Mouse (Mus musculus): ENCODE results near the gene Zfp628.
A peak's percentile ranks its signal among the peaks of the same experiment; 100 is the strongest.

Zfp628 gene

DNA sequence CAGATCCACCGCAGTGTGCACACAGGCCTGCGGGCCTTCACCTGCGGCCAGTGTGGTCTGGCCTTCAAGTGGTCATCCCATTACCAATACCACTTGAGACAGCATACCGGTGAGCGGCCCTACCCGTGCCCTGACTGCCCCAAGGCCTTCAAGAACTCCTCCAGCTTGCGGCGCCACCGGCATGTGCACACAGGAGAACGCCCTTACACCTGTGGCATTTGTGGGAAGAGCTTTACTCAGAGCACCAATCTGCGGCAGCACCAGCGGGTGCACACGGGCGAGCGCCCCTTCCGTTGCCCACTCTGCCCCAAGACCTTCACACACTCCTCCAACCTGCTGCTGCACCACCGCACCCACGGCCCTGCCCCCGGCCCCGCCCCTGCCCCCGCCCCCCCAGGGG lies 4.1 kb downstream of the Zfp628 start:
- DNase-seq = no peak

DNA sequence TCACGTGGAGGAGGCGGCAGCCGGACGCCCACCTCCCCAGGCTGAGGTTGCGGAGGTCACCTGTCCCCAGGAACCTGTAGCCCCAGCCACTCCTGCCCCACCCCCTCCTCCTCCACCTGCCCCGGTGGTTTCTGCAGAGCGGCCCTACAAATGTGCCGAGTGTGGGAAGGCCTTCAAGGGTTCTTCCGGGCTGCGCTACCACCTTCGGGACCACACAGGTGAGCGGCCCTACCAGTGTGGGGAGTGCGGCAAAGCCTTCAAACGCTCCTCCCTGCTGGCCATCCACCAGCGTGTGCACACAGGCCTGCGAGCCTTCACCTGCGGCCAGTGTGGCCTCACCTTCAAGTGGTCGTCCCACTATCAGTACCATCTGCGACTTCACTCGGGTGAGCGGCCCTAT lies 5.0 kb downstream of the Zfp628 start:
- DNase-seq = no peak

DNA sequence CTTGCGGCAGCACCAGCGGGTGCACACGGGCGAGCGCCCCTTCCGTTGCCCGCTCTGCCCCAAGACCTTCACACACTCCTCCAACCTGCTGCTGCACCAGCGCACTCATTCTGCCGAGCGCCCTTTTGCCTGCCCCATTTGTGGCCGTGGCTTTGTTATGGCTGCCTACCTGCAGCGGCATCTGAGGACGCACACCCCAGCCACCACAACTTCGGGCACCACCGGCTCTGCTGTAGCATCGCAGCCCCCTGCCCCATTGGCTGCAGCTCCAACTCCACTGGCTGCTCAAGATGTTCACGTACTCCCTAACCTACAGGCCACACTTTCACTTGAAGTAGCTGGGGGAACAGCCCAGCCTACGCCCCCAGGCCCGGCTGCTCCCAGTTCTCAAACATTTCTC lies 5.5 kb downstream of the Zfp628 start:
- no peak for DNase-seq

DNA sequence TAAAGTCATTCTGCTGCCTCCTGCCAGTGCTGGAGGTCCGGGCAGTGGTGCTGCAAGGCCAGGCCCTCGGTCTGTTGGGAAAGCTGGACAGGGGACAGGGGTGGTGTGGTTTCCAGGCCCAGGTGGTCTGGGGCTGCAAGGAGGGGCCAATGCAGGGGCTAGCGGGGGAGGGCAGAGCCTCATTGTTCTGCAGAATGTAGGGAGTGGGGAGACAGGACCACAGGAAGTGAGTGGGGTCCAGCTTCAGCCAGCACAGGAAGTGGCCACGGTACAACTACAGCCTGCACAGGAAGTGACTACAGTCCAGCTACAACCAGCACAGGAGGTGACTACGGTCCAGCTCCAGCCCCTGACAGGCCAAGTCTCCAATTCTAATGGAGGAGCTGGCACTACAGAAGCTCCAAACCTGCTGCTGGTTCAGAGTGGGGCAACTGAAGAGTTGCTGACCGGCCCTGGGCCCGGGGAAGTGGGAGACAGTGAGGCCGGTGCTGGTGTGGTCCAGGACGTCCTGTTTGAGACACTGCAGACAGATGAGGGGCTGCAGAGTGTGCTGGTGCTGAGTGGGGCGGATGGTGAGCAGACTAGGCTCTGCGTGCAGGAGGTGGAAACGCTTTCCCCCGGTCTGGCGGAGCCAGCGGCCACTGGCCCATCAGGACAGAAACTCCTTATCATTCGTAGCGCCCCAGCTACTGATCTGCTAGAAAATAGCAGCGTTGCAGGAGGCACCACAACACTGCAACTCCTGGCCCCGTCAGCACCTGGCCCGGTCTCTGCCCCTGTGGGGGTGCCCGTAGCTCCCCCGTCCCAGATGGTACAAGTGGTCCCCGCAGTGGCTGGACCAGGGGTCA lies 6.2 kb downstream of the Zfp628 start:
- no peak for DNase-seq

DNA sequence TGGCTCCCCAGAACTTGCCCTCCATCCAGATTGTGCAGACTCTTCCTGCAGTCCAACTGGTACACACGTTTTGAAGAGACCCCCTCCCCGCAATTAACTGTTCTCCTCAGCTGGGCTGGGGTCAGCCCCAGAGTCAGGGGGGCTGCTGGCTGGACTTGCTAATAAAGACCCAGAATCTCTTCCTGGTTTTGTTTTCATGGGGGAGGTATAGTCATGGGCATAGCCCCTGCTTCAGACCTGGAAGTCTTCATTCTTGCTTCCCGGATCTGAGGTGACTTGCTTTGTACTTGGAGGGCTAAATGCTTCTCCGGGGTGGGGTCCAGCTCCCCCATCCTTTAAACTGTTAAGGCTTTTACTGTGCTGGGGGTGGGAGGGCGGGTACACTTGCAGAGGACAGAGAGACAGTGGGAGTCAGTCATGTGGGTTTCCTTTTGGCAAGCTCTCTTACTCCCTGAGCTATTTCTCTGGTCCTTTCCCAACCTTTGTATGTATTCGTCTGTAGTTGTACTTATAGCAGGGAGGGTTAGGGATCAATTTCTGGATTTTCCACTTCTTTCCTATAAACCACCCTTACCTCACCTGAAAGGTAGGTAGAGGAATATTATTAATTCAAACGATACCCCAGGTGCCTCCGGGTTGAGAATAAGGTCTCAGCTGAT lies 6.9 kb downstream of the Zfp628 start, which contains the start of gene Nat14:
TSS of gene Nat14 (plus strand) at position 205 of the 659 bp plus-strand sequence.
- DNase-seq = no peak

DNA sequence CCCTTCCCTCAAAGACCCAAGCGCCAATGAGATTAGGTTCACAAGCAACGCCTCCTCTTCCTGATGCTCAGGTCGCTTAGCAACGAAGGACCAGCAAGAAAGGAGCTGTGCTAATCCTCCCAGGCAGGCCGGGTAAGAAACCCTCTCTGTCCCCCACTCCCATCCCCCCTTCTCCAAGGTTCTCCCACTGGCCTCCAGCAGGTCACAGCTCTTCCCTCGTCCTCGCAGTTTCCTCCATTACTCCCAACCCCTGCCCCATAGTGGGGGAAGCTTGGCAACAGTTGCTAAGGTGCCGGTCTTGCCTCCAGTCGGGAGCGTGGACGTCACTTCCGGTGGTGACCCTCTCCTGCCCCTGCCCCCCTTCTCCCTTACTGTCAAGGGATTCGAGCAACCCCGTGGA lies 7.5 kb downstream of the Zfp628 start:
- DNase-seq = peak; percentile 88

DNA sequence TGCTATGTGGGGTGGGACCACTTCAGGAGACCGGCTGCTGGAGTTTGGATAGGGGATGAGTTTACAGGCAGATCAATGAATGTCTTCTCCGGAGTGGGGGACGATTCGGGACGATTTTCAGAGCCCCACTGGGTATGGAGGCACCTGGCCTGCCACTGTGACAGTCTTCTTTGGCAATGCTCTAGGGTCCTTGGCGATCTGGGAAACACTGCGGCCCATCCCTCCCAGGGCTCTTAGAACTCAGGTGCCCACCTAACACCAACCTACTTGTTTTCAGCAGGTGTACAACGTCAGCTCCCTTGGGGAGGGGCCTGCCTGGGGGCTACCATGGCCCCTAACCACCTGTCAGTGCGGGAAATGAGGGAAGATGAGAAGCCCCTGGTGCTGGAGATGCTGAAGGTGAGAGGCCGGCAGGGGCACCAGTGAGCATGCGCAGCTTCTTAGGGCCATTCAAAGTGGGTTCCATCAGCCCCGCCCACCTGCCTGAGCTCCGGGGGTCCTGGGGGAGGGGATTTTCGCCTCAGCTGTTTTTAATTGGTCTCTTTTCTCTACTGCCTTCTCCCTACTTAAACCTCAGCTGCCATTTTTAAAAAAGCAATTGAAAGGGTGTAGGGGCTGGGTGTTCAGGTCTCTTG lies 8.0 kb downstream of the Zfp628 start:
- peak; percentile 88 for DNase-seq

DNA sequence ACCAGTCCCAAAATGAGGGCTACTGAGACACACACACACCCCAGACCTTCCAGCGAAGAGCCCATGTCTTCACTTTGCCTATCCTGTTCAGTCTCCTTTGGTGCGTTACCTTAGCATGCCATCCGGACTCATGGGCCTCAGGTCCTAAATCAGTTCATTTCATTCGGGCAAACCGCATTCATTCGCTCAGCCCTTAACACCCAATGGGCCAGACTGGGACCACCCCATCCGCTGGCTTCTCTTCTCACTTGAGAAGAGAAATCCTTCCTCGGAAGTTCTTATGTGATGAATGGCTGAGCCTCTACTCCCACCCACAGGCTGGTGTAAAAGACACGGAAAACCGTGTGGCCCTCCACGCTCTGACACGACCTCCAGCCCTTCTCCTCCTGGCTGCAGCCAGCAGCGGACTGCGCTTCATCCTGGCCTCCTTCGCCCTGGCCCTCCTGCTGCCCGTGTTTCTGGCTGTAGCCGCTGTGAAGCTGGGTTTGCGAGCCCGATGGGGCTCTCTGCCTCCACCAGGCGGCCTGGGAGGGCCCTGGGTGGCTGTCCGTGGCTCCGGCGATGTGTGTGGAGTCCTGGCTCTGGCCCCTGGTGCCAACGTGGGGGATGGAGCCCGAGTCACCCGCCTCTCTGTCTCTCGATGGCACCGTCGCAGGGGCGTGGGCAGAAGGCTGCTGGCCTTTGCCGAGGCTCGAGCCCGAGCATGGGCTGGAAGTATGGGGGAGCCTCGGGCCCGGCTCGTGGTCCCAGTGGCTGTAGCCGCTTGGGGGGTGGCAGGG lies 8.8 kb downstream of the Zfp628 start:
- peak; percentile 80 for DNase-seq

DNA sequence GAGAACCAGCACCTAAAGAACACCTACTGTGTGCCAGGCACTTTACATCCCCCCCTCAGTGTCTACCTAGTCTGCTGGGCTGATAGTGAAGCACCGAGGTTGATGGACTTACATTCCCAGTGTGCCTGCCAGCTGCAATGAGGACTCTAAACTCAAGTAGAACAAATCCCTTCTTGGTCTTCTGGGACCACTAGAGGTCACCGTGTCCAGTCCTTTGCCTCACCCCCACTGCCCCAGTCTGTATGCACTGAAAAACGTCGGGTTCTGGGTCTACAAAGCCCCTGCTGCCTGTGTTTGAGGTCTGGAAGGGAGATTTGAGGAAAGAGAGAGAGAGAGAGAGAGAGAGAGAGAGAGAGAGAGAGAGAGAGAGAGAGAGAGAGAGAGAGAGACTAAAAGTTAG lies 9.5 kb downstream of the Zfp628 start:
- no peak for DNase-seq

DNA sequence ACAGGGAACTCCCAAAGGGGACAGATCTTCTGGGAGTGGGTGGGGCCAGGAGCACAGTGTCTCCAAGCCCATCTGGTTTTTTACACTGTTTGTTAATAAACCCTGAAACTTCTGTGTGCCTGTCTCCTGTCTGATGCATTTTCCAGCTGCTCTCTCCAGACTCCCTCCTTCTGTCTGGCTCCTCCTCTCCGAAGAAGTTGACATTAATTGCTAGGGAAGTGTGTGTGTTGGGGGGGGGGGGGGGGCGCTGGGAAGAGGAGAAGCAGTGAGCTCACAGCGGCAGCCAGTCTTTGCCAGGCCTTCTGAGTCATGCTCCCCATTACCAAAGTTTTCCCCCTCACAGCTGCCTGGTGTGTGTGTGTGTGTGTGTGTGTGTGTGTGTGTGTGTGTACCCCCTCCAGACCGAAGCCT lies 9.9 kb downstream of the Zfp628 start:
- DNase-seq = no peak

DNA sequence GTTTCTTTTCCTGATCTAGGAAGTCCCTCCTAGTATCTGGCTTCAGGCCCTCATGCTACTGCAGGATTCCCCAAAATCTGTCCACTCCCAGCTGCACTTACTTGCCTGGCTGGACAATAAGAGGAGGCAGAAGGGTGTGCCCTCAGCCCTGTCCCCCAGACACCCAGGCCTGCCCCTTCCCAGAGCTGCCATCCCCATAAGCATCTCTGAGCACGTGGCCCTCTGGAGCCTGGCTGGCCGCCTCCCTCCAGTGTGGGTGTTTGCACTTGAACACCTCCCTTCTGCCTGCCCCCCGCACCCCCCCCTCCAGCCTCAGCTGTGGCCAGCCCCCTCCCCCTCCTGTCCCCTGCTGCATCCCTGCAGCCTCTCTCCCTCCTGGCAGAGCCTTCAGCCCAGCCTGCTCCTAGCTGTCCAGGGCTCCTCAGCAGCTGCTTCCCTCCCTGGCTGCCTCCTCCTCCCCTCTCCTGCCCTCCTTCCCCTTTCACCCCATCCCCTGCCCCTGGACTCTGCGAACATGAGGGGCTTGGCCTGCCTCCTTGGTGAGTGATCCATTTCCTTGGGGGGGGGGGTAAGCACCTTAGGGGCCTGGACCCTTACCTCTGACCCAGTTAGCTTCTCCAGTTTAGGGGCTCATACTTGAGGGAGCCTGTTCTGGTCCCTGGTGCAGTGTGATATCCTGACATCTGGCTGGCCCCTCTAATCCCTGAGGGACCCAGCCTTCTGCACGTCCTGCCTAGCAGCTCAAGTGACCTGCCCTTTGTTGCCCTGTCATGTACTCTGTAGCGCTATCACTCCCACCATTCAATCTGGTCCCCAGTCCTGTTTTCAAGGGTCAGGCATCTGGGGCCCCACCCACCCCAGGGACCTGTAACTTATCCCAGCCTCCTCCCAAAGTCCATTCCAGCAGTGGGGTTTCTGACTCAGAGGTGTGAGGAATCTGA lies 10.7 kb downstream of the Zfp628 start, which contains the start of gene Ssc5d:
TSS of gene Ssc5d (plus strand) at position 345 of the 941 bp plus-strand sequence.
- DNase-seq = no peak

DNA sequence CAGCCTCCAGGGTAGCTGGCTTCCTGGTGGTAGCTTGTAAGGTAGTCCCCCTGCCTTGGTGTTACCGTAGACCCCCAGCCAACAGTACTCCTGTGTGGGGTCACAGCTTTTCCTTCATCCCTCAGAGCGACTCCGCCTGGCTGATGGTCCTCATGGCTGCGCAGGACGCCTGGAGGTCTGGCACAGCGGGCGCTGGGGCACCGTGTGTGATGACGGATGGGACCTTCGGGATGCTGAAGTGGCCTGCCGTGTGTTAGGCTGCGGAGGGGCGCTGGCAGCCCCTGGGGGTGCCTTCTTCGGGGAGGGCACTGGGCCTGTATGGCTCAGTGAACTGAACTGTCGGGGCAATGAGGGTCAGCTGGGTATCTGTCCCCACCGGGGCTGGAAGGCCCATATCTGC lies 11.8 kb downstream of the Zfp628 start:
- no peak for DNase-seq

DNA sequence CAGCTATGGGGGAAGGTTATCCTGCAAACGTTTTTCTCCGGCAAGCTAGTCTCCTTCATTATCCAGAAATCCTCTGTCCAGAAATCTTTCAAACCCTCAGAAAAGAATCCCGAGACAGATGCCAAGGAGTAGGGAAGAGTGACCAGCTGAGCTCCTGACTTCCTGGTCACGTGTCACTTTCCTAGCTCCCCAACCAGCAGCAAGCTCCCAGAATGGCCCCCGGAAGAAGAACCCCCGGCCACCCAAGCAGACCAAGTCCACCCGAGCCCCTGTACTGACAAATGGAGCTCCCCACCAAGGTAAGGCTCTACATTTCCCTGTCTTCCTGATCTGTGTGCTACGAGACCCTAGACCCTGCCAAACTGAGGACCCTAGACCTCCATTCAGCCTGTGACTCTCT lies 12.7 kb downstream of the Zfp628 start:
- no peak for DNase-seq

DNA sequence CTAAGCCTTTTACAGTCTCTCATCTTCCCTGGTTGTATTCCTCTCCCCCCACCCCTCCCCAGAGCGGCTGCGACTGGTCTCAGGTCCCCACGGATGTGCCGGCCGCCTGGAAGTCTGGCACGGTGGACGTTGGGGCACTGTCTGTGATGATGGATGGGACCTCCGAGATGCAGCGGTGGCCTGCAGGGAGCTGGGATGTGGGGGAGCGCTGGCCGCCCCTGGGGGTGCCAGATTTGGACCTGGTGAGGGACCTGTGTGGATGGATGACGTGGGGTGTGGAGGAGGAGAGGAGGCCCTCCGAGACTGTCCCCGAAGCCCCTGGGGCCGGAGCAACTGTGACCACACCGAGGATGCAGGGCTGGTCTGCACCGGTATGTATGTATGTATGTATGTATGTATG lies 13.3 kb downstream of the Zfp628 start:
- DNase-seq = no peak

DNA sequence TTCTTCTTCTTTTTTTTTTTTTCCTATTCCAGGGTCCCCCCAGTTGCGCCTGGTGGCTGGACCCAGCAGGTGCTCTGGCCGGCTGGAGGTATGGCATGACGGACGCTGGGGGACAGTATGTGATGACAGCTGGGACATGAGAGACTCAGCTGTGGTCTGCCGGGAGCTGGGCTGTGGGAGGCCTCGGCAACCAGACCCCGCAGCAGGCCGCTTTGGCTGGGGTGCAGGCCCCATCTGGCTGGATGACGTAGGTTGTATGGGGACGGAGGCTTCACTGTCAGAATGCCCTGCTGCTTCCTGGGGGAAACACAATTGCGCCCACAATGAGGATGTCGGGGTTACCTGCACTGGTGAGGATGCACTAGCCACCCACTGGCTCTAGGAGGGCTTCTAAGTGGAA lies 18.1 kb downstream of the Zfp628 start:
- no peak for DNase-seq

DNA sequence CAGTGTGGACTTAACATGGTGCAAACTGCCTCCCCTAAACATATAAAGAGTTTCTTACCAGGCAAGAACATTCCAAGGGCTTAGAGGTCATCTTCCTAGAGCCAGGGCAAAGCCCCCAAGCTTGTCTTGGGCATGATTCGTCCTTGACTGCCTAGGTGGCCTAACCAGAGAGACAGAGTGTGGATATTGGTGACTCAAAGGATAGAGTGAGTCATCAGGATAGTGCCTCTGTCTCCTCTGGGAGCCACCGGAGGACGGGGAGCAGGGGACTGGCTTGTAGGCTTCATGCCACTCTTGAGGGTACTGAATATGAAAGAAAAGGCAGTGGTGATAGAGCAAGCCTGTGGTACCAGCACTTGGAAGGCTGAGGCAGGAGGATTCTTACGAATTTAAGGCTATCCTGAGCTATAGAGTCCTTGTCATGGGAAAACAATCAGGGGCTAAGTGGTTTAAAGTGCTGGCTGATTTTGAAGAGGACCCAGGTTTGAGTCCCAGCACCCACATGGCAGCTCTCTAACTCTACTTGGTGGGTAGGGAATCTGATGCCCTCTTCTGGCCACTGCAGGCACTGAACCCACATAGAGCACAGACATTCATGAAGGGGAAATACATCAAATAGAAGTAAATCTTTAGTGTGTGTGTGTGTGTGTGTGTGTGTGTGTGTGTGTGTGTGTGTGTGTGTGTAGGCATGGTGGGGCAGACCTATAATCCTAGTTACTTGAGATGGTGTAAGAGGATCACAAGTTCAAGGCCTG lies 19.3 kb downstream of the Zfp628 start:
- no peak for DNase-seq

DNA sequence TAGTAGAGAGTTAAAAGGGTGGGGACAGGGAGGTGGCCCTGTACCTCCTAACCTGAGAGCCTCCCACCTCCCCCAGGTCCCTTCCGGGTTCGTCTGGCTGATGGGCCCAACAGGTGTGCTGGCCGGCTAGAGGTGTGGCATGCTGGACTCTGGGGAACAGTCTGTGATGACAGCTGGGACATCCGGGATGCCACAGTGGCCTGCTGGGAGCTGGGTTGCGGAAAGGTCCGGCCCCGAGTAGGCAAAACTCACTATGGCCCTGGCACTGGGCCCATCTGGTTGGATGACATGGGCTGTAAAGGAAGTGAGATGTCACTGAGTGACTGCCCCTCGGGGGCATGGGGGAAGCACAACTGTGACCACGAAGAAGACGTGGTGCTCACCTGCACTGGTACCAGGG lies 21.8 kb downstream of the Zfp628 start:
- no peak for DNase-seq

DNA sequence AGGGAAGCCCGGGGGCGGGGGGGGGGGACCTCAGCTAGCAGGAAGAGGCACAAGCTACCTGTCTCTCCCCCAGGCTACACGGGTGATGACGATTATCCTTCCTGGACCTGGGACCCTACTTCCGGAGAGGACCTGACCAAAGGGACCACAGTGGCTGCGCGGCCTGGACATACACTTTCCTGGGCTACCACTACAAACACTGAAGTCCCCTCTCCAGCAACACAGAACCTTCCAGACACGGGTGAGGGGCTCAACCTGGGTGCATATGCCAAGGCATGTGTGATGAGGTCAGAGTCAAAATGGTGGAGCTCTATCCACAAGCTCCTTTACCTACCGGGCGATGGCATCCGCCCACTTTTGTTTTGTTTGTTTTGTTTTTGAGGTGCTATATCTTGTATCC lies 22.4 kb downstream of the Zfp628 start:
- no peak for DNase-seq

DNA sequence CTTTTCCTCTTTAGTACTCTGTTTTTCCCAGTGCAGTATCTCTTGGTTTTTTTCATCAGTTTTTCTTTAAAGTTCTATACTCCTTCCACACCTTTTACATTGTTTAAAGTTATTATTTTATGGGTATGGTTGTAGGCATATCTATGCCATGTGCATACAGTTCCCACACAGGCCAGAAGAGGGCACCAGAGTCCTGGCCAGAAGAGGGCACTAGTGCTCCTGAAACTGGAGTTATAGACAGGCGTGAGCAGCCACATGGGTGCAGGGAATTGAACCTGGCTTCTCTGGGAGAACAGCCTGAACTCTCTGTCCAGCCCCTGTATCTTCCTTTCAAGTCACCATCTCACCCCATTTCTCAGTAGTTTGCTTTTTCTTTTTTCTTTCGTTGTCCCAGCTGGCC lies 23.4 kb downstream of the Zfp628 start:
- DNase-seq = no peak

DNA sequence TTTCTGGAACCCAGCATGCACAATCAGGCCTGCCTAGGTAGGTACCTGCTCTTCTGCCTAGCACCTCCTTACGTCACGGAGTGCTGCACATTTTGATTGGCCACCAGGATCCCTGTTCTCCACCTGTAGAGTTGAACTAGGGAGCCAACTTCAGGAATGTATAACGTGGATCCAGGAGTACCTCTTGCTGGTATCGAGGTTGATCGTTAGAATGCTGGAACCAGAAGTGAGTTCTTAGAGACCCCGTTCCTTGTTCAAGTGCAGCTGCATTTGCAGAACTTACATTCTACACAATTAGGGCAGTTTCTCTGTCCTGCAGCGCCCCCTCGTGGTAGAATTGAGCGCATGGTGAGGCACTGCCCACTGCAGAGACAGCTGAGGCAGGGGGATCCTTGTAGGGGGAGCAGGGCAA lies 25.1 kb downstream of the Zfp628 start:
- peak; percentile 80 for DNase-seq

DNA sequence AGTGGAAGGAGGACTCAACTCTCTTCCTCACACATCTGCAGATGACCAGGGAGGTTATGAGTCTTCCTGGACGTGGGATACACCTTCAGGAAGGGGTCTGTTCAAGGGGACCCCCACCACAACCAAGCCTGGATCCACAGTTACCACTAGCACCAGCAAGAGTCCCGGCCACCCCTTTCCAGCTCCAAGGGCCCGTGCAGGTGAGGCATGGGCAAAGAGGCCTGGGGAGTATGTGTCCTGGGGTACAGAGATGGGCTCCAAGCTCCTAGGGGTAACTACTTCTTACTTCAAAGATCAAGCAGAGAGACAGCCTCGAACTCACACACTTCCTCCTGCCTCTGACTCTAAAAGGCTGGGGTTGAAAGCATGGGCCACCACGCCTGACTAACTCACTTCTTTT lies 27.7 kb downstream of the Zfp628 start:
- DNase-seq = no peak
